Mouse (Mus musculus) kidney, postnatal 0 days (tissue): ENCODE measurements around the gene Ergic1. TPM values are rescaled to one million over a fixed set of nuclear protein-coding genes. Genes with fewer than 3 reads are reported as not detected.

Source experiments
- ATAC-seq: fragments of 200-750 bp; cut with Nextera tagmentation; replicated peaks from 2 replicates; pipeline ENCODE4 v1.8.0; 2017; ENCODE audit warnings: low read depth, moderate number of reproducible peaks, moderate TSS enrichment, moderate library complexity; ENCODE audit not compliant: low FRiP score
- DNase-seq: peaks from one replicate; pipeline ENCODE4 v3.0.0-alpha.2; 2016; ENCODE audit warnings: low spot score
- H3K27ac ChIP-seq: fragments of 300-500 bp; sonication (generic); 2 replicates; pipeline ENCODE4 v1.5.1; 2014; ENCODE audit warnings: mild to moderate bottlenecking
- H3K27me3 ChIP-seq: fragments of 300-500 bp; sonication (generic); 2 replicates; pipeline ENCODE4 v1.6.1; 2014; ENCODE audit warnings: low read length, mixed read lengths; ENCODE audit not compliant: insufficient read depth
- H3K36me3 ChIP-seq: fragments of 300-500 bp; sonication (generic); 2 replicates; pipeline ENCODE4 v1.6.1; 2014; ENCODE audit warnings: low read length, mixed read lengths; ENCODE audit not compliant: insufficient read depth
- H3K4me1 ChIP-seq: fragments of 300-500 bp; sonication (generic); replicated peaks from 2 replicates; pipeline ENCODE4 v1.6.1; 2014; ENCODE audit warnings: antibody characterized with exemption, low read length, mixed read lengths; ENCODE audit not compliant: insufficient read depth
- H3K4me2 ChIP-seq: fragments of 300-500 bp; sonication (generic); 2 replicates; pipeline ENCODE4 v1.6.1; 2014; ENCODE audit warnings: mild to moderate bottlenecking, low read length, moderate library complexity, mixed read lengths
- H3K4me3 ChIP-seq: fragments of 300-500 bp; sonication (generic); replicated peaks from 2 replicates; pipeline ENCODE4 v1.5.1; 2014; ENCODE audit warnings: low read depth, low read length
- H3K9ac ChIP-seq: fragments of 300-500 bp; sonication (generic); 2 replicates; pipeline ENCODE4 v1.6.1; 2014; ENCODE audit warnings: low read depth, low read length
- H3K9me3 ChIP-seq: fragments of 300-500 bp; sonication (generic); replicated peaks from 2 replicates; pipeline ENCODE4 v1.6.1; 2016; ENCODE audit warnings: low read length, inconsistent platforms, mixed read lengths
- CTCF ChIP-seq: IDR thresholded peaks from 2 replicates; pipeline ENCODE4 v1.5.1; 2016; ENCODE audit warnings: antibody characterized with exemption, low read depth, mild to moderate bottlenecking, moderate library complexity
- WGBS: fragments of 180-500 bp; shearing (Covaris S2); extraction: QIAGEN DNeasy Blood & Tissue Kit; methylation state at CpG from one replicate; pipeline ENCODE4 v1.1.7; 2014; 5-methylcytosine and 5-hydroxymethylcytosine counted together
- polyA plus RNA-seq: library from polyadenylated mRNA; unstranded; fragments of >200 nt; fragmentation: Nextera tagmentation; extraction: Ambion mirVana; gene quantifications from 2 replicates; pipeline ENCODE4 v1.2.1, GENCODE M21; 2015

Ergic1 gene
- polyA plus RNA-seq, 1 experiment from 2014 or later = 107 TPM

- no peak overlapping the region for H3K9ac ChIP-seq
- no peak for TF ChIP-seq CTCF
- H3K27me3 ChIP-seq = no peaks in the 10 kb centered on the region
- no peak overlapping the region for H3K4me2 ChIP-seq
- H3K4me3 ChIP-seq = no peak overlapping the region
- H3K4me1 ChIP-seq = no peaks in the 10 kb centered on the region
- no peaks in the 10 kb centered on the region for H3K9me3 ChIP-seq
- DNase-seq (no peak), ATAC-seq (no peak)
- H3K27ac ChIP-seq = no peak overlapping the region
- H3K36me3 ChIP-seq = peaks cover 26% of the 10 kb centered on the region
- WGBS = 93% methylated on average over 9 of the region's 9 CpGs
Measured at GRCm38 (mm10) chr17:26633186-26633585, 71.9 kb downstream of the Ergic1 start.

GRCm38 (mm10) chr17:26633926-26634325 lies 72.6 kb downstream of the Ergic1 start:
- Histone ChIP-seq H3K27ac (no peak overlapping the region), H3K36me3 (peaks cover 26% of the 10 kb centered on the region), H3K27me3 (no peaks in the 10 kb centered on the region), H3K4me2 (no peak overlapping the region), H3K4me1 (0 out of 2 replicates have a peak, but pooled peaks cover 2% of the 10 kb centered on the region), H3K9ac (no peak overlapping the region), H3K9me3 (no peaks in the 10 kb centered on the region), H3K4me3 (no peak overlapping the region)
- WGBS = 93% methylated on average over 9 of the region's 9 CpGs
- DNase-seq (no peak), ATAC-seq (no peak)
- no peak for TF ChIP-seq CTCF

GRCm38 (mm10) chr17:26634539-26634938 lies 73.2 kb downstream of the Ergic1 start:
- 0 out of 2 replicates have a peak, but pooled peaks cover 2% of the 10 kb centered on the region for H3K4me1 ChIP-seq
- 88% methylated on average over 7 of the region's 7 CpGs for WGBS

GRCm38 (mm10) chr17:26635951-26636350 lies 74.7 kb downstream of the Ergic1 start:
- DNase-seq = no peak
- Histone ChIP-seq H3K4me2 (no peak overlapping the region), H3K4me1 (0 out of 2 replicates have a peak, but pooled peaks cover 2% of the 10 kb centered on the region), H3K36me3 (peaks cover 30% of the 10 kb centered on the region), H3K4me3 (no peak overlapping the region), H3K9me3 (no peaks in the 10 kb centered on the region), H3K27me3 (no peaks in the 10 kb centered on the region), H3K27ac (peak overlapping the region; percentile 22; the same call in 1 of the 2 replicates), H3K9ac (no peak overlapping the region)
- TF ChIP-seq CTCF = no peak
- no peak for ATAC-seq
- WGBS = 81% methylated on average over 7 of the region's 7 CpGs

More at GRCm38 (mm10) chr17:26634539-26634938, 73.2 kb downstream of the Ergic1 start:
- Histone ChIP-seq H3K4me3 (no peak overlapping the region), H3K9ac (no peak overlapping the region), H3K27me3 (no peaks in the 10 kb centered on the region), H3K4me2 (no peak overlapping the region), H3K27ac (no peak overlapping the region), H3K36me3 (peaks cover 28% of the 10 kb centered on the region), H3K9me3 (no peaks in the 10 kb centered on the region)
- DNase-seq (no peak), ATAC-seq (no peak)
- TF ChIP-seq CTCF = no peak

GRCm38 (mm10) chr17:26637851-26638250 lies 76.6 kb downstream of the Ergic1 start:
- H3K4me1 ChIP-seq = 0 out of 2 replicates have a peak, but pooled peaks cover 2% of the 10 kb centered on the region
- peak; percentile 38 for DNase-seq
- no peak for TF ChIP-seq CTCF
- peaks cover 46% of the 10 kb centered on the region for H3K36me3 ChIP-seq
- H3K27me3 ChIP-seq = no peaks in the 10 kb centered on the region
- H3K4me3 ChIP-seq = no peak overlapping the region
- no peak overlapping the region for H3K4me2 ChIP-seq
- peak overlapping the region; percentile 44 for H3K27ac ChIP-seq
- WGBS = 52% methylated on average over 4 of the region's 4 CpGs
- H3K9ac ChIP-seq = no peak overlapping the region
- peak; percentile 54 for ATAC-seq
- H3K9me3 ChIP-seq = no peaks in the 10 kb centered on the region

- Histone ChIP-seq H3K9ac (no peak overlapping the region), H3K4me2 (no peak overlapping the region), H3K9me3 (no peaks in the 10 kb centered on the region), H3K27me3 (no peaks in the 10 kb centered on the region), H3K36me3 (peaks cover 54% of the 10 kb centered on the region), H3K27ac (peak overlapping the region; percentile 44), H3K4me1 (0 out of 2 replicates have a peak, but pooled peaks cover 2% of the 10 kb centered on the region), H3K4me3 (no peak overlapping the region)
- TF ChIP-seq CTCF = peak; percentile 99
- WGBS = 13% methylated on average over 7 of the region's 7 CpGs
- DNase-seq = peak; percentile 92
- peak; percentile 60 for ATAC-seq
Measured at GRCm38 (mm10) chr17:26638655-26639054, 77.4 kb downstream of the Ergic1 start.

GRCm38 (mm10) chr17:26639791-26640190 lies 78.5 kb downstream of the Ergic1 start:
- Histone ChIP-seq H3K27me3 (no peaks in the 10 kb centered on the region), H3K9ac (no peak overlapping the region), H3K4me2 (no peak overlapping the region), H3K9me3 (no peaks in the 10 kb centered on the region), H3K4me1 (0 out of 2 replicates have a peak, but pooled peaks cover 2% of the 10 kb centered on the region), H3K27ac (no peak overlapping the region), H3K4me3 (no peak overlapping the region), H3K36me3 (peaks cover 57% of the 10 kb centered on the region)
- ATAC-seq (no peak), DNase-seq (no peak)
- TF ChIP-seq CTCF = no peak
- 74% methylated on average over 2 of the region's 2 CpGs for WGBS
